Mouse (Mus musculus): ENCODE measurements around the gene Mtm1. TPM values are rescaled to one million over a fixed set of nuclear protein-coding genes. Genes with fewer than 3 reads are reported as not detected.

Mtm1 gene
- total RNA-seq (2012; rRNA removed) = 3.4 and 4.3 TPM in 2 replicates

DNA sequence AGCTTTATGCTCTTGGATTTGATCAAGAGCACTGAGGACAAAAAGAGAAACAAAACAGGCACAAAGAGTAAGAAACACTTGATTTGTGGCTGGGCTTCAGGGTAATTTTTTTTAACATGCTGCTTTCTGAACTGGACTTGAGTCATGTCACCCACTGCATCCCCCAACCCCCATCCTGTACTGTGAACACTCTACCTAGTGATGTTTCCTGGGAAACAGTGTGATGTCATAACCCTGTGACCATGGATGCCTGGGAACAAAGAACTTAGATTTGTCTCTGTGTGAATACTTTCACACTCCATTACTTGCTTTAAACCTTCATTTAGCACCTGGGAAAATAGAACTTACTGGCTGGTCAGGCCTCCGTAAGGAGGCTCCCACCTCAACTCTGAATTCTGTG lies at the start of gene Mtm1:
Mtm1 (plus strand) TSS at position 301 of the 400 bp plus-strand sequence.
- Histone ChIP-seq H3K27ac (ENCODE audit: insufficient read depth, low read depth, low read length, poor library complexity, severe bottlenecking) (no peak within 1 kb of the TSS), H3K4me3 (ENCODE audit: insufficient read depth in 1 of 2, low read depth in 1 of 2, low read length in 2 of 2, poor library complexity in 1 of 2, severe bottlenecking in 1 of 2) (no peak within 1 kb of the TSS), H3K9me3 (ENCODE audit: control insufficient read depth, insufficient read depth, low read depth, low read length) (no peaks in the 10 kb centered on the region), H3K9ac (ENCODE audit: insufficient read depth, low read depth, low read length, poor library complexity, severe bottlenecking) (no peak within 1 kb of the TSS), H3K36me3 (ENCODE audit: control insufficient read depth, insufficient read depth, low read length, poor library complexity, severe bottlenecking) (no peaks in the 10 kb centered on the region), H3K4me1 (ENCODE audit: control insufficient read depth in 2 of 2, insufficient read depth in 2 of 2, low read length in 2 of 2, poor library complexity in 1 of 2) (no peaks in the 10 kb centered on the region)
- TF ChIP-seq MAFK (IDR thresholded peaks at IDR 0.05; ENCODE audit: insufficient read depth, low read depth, low read length) = no peak
- TF ChIP-seq ZNF384 (IDR thresholded peaks at IDR 0.05; ENCODE audit: low read depth, low read length) = no peak
- TF ChIP-seq ZC3H11A (IDR thresholded peaks at IDR 0.05; ENCODE audit: borderline replicate concordance, low read depth, low read length) = no peak
- TF ChIP-seq CHD2 (IDR thresholded peaks at IDR 0.05; ENCODE audit: low read depth, low read length) = no peak
- no peak for TF ChIP-seq HCFC1 (IDR thresholded peaks at IDR 0.05; ENCODE audit: borderline replicate concordance, insufficient read depth, low read length)
- in situ Hi-C loops (cut with MboI; ENCODE audit: low sequenced_read_pairs in 2 of 2, unreplicated experiment in 2 of 2) = no loop called here
- no peak for DNase-seq (ENCODE audit: low read depth, low spot score)

- no peak for DNase-seq (ENCODE audit: low read depth, low spot score)
- H3K36me3 ChIP-seq (ENCODE audit: control insufficient read depth, insufficient read depth, low read length, poor library complexity, severe bottlenecking) = no peaks in the 10 kb centered on the region
- H3K27ac ChIP-seq (ENCODE audit: insufficient read depth, low read depth, low read length, poor library complexity, severe bottlenecking) = no peak overlapping the region
- H3K4me3 ChIP-seq (ENCODE audit: insufficient read depth in 1 of 2, low read depth in 1 of 2, low read length in 2 of 2, poor library complexity in 1 of 2, severe bottlenecking in 1 of 2) = no peak overlapping the region
- no peaks in the 10 kb centered on the region for H3K4me1 ChIP-seq (ENCODE audit: control insufficient read depth in 2 of 2, insufficient read depth in 2 of 2, low read length in 2 of 2, poor library complexity in 1 of 2)
- in situ Hi-C loops (cut with MboI; ENCODE audit: low sequenced_read_pairs in 2 of 2, unreplicated experiment in 2 of 2) = no loop called here
- no peak overlapping the region for H3K9ac ChIP-seq (ENCODE audit: insufficient read depth, low read depth, low read length, poor library complexity, severe bottlenecking)
- TF ChIP-seq CHD2 (IDR thresholded peaks at IDR 0.05; ENCODE audit: low read depth, low read length) (no peak), HCFC1 (IDR thresholded peaks at IDR 0.05; ENCODE audit: borderline replicate concordance, insufficient read depth, low read length) (no peak), ZNF384 (IDR thresholded peaks at IDR 0.05; ENCODE audit: low read depth, low read length) (no peak), ZC3H11A (IDR thresholded peaks at IDR 0.05; ENCODE audit: borderline replicate concordance, low read depth, low read length) (no peak), MAFK (IDR thresholded peaks at IDR 0.05; ENCODE audit: insufficient read depth, low read depth, low read length) (no peak)
- no peaks in the 10 kb centered on the region for H3K9me3 ChIP-seq (ENCODE audit: control insufficient read depth, insufficient read depth, low read depth, low read length)
These were observed 29.0 kb upstream of the Mtm1 start for GRCm38 (mm10) chrX:71181526-71181925.

DNA sequence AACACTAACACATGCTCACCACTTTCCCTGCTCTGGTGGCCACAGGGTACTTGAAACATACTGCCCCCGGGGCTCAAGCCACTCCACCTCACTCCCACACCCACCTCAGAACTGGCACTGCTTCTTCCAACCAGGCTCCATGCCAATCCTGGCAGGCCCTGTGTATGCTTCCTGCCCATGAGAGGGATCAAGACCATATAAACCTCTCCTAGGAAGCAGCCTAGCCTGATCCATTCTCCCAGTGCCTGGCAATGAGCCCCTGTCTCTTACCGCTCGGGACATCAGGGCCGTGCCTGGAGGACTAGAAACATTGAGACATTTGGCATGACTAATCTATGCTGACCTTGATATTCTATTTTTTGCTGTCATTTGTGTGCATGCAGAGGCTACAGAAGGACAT lies 26.9 kb upstream of the Mtm1 start:
- H3K36me3 ChIP-seq (ENCODE audit: control insufficient read depth, insufficient read depth, low read length, poor library complexity, severe bottlenecking) = no peaks in the 10 kb centered on the region
- TF ChIP-seq ZNF384 (IDR thresholded peaks at IDR 0.05; ENCODE audit: low read depth, low read length) = no peak
- no peak for TF ChIP-seq MAFK (IDR thresholded peaks at IDR 0.05; ENCODE audit: insufficient read depth, low read depth, low read length)
- H3K27ac ChIP-seq (ENCODE audit: insufficient read depth, low read depth, low read length, poor library complexity, severe bottlenecking) = no peak overlapping the region
- no peak overlapping the region for H3K9ac ChIP-seq (ENCODE audit: insufficient read depth, low read depth, low read length, poor library complexity, severe bottlenecking)
- no peak overlapping the region for H3K4me3 ChIP-seq (ENCODE audit: insufficient read depth in 1 of 2, low read depth in 1 of 2, low read length in 2 of 2, poor library complexity in 1 of 2, severe bottlenecking in 1 of 2)
- no peaks in the 10 kb centered on the region for H3K9me3 ChIP-seq (ENCODE audit: control insufficient read depth, insufficient read depth, low read depth, low read length)
- H3K4me1 ChIP-seq (ENCODE audit: control insufficient read depth in 2 of 2, insufficient read depth in 2 of 2, low read length in 2 of 2, poor library complexity in 1 of 2) = no peaks in the 10 kb centered on the region
- DNase-seq (ENCODE audit: low read depth, low spot score) = no peak
- in situ Hi-C loops (cut with MboI; ENCODE audit: low sequenced_read_pairs in 2 of 2, unreplicated experiment in 2 of 2) = no loop called here

DNA sequence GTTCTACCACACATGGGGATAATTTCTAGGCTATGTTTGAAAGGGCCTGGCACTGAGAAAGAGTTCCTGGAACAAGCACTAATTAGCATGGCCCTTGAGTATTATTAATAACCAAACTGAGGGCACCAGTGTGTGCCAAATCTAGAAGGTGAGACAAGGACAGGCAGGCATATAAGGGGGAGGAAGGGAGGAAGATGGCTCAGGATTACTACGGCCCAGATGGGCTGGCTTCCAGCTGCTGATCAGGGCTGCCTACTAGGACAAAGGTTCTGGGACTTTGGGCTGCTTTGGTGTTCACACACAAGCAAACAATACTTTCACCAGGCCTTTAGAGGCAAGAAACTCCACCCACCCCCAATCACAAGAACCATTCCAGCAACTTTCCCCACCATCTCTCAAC lies 24.2 kb upstream of the Mtm1 start:
- no peak overlapping the region for H3K27ac ChIP-seq (ENCODE audit: insufficient read depth, low read depth, low read length, poor library complexity, severe bottlenecking)
- DNase-seq (ENCODE audit: low read depth, low spot score) = no peak
- H3K36me3 ChIP-seq (ENCODE audit: control insufficient read depth, insufficient read depth, low read length, poor library complexity, severe bottlenecking) = no peaks in the 10 kb centered on the region
- no peaks in the 10 kb centered on the region for H3K9me3 ChIP-seq (ENCODE audit: control insufficient read depth, insufficient read depth, low read depth, low read length)
- TF ChIP-seq ZNF384 (IDR thresholded peaks at IDR 0.05; ENCODE audit: low read depth, low read length) (no peak), ZC3H11A (IDR thresholded peaks at IDR 0.05; ENCODE audit: borderline replicate concordance, low read depth, low read length) (no peak), MAFK (IDR thresholded peaks at IDR 0.05; ENCODE audit: insufficient read depth, low read depth, low read length) (no peak), HCFC1 (IDR thresholded peaks at IDR 0.05; ENCODE audit: borderline replicate concordance, insufficient read depth, low read length) (no peak), CHD2 (IDR thresholded peaks at IDR 0.05; ENCODE audit: low read depth, low read length) (no peak)
- H3K4me1 ChIP-seq (ENCODE audit: control insufficient read depth in 2 of 2, insufficient read depth in 2 of 2, low read length in 2 of 2, poor library complexity in 1 of 2) = no peaks in the 10 kb centered on the region
- in situ Hi-C loops (cut with MboI; ENCODE audit: low sequenced_read_pairs in 2 of 2, unreplicated experiment in 2 of 2) = no loop called here
- H3K4me3 ChIP-seq (ENCODE audit: insufficient read depth in 1 of 2, low read depth in 1 of 2, low read length in 2 of 2, poor library complexity in 1 of 2, severe bottlenecking in 1 of 2) = no peak overlapping the region
- no peak overlapping the region for H3K9ac ChIP-seq (ENCODE audit: insufficient read depth, low read depth, low read length, poor library complexity, severe bottlenecking)

GRCm38 (mm10) chrX:71204776-71205175 lies 5.8 kb upstream of the Mtm1 start:
- in situ Hi-C loops (cut with MboI; ENCODE audit: low sequenced_read_pairs in 2 of 2, unreplicated experiment in 2 of 2) = no loop called here
- no peaks in the 10 kb centered on the region for H3K9me3 ChIP-seq (ENCODE audit: control insufficient read depth, insufficient read depth, low read depth, low read length)
- TF ChIP-seq HCFC1 (IDR thresholded peaks at IDR 0.05; ENCODE audit: borderline replicate concordance, insufficient read depth, low read length) (no peak), ZC3H11A (IDR thresholded peaks at IDR 0.05; ENCODE audit: borderline replicate concordance, low read depth, low read length) (no peak), CHD2 (IDR thresholded peaks at IDR 0.05; ENCODE audit: low read depth, low read length) (no peak), ZNF384 (IDR thresholded peaks at IDR 0.05; ENCODE audit: low read depth, low read length) (no peak), MAFK (IDR thresholded peaks at IDR 0.05; ENCODE audit: insufficient read depth, low read depth, low read length) (no peak)
- no peak overlapping the region for H3K9ac ChIP-seq (ENCODE audit: insufficient read depth, low read depth, low read length, poor library complexity, severe bottlenecking)
- no peak overlapping the region for H3K27ac ChIP-seq (ENCODE audit: insufficient read depth, low read depth, low read length, poor library complexity, severe bottlenecking)
- DNase-seq (ENCODE audit: low read depth, low spot score) = no peak
- H3K4me1 ChIP-seq (ENCODE audit: control insufficient read depth in 2 of 2, insufficient read depth in 2 of 2, low read length in 2 of 2, poor library complexity in 1 of 2) = no peaks in the 10 kb centered on the region
- no peak overlapping the region for H3K4me3 ChIP-seq (ENCODE audit: insufficient read depth in 1 of 2, low read depth in 1 of 2, low read length in 2 of 2, poor library complexity in 1 of 2, severe bottlenecking in 1 of 2)
- H3K36me3 ChIP-seq (ENCODE audit: control insufficient read depth, insufficient read depth, low read length, poor library complexity, severe bottlenecking) = no peaks in the 10 kb centered on the region
